Mouse (Mus musculus): ENCODE results near the gene Abhd17b. TPM values are rescaled to one million over a fixed set of nuclear protein-coding genes. Genes with fewer than 3 reads are reported as not detected.

The Abhd17b gene
- polyA plus RNA-seq (2014; fragmentation: Illumina TruSeq; extraction: RNeasy Lipid Tissue Mini Kit (QIAGEN cat#74804); ENCODE audit: low replicate concordance) = 109 TPM

GRCm38 (mm10) chr19:21653172-21653981, at the start of gene Abhd17b:
Gene Abhd17b (plus strand): TSS chr19:21653185.

GRCm38 (mm10) chr19:21652285-21653171, 457 bp upstream of the Abhd17b start, which contains the start of gene 1110059E24Rik:
Gene 1110059E24Rik (minus strand): TSS chr19:21652976.

Other genes starting within 250 kb of the Abhd17b start
- 2,167 TPM for gene Gda, start 179.7 kb upstream of the Abhd17b start, polyA plus RNA-seq (2014; fragmentation: Illumina TruSeq; extraction: RNeasy Lipid Tissue Mini Kit (QIAGEN cat#74804); ENCODE audit: low replicate concordance)
- 118 TPM for gene 1110059E24Rik, start 209 bp upstream of the Abhd17b start, polyA plus RNA-seq (2014; fragmentation: Illumina TruSeq; extraction: RNeasy Lipid Tissue Mini Kit (QIAGEN cat#74804); ENCODE audit: low replicate concordance)
- gene Cemip2, start 125.2 kb downstream of the Abhd17b start, polyA plus RNA-seq (2014; fragmentation: Illumina TruSeq; extraction: RNeasy Lipid Tissue Mini Kit (QIAGEN cat#74804); ENCODE audit: low replicate concordance) = 5.3 TPM

Data from small intestine, adult 10 weeks (tissue).